Mouse (Mus musculus): ENCODE measurements around the gene Npy4r. TPM values are rescaled to one million over a fixed set of nuclear protein-coding genes. Genes with fewer than 3 reads are reported as not detected.

The Npy4r gene
- polyA plus RNA-seq, 1 experiment = 0.11 TPM

DNA sequence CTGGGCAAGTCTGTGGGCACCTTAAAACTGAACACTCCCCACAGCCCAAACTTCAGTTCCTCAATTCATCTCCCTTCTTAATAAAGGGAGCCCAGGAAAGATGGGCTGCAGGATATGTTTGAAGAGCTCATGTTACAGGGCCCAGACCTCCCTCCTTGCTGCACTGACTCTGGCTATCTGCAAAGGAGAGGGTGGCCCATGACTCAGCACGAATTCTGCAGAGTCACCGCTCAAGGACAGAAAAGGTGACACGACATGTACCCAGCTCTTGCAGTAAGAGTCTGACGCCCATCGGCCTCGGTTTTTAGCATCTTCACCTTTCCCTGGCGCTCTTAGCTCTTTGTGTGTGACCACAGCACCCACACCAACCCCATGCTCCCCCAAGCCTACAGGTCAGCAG, 38.1 kb upstream of the Npy4r start:
- DNase-seq = no peak
- H3K27me3 ChIP-seq (ENCODE audit: control insufficient read depth, insufficient read depth, low read length) = no peaks in the 10 kb centered on the region
- H3K4me3 ChIP-seq (ENCODE audit: control insufficient read depth, insufficient read depth, low read length) = no peak overlapping the region
- no peak for TF ChIP-seq POLR2A (IDR thresholded peaks at IDR 0.05; ENCODE audit: control insufficient read depth, extremely low read depth, insufficient read depth, low read length, poor library complexity)
- no peak for TF ChIP-seq CTCF (IDR thresholded peaks at IDR 0.05; ENCODE audit: borderline replicate concordance, control insufficient read depth, extremely low read depth, insufficient read depth, low read length, poor library complexity)
- no peak overlapping the region for H3K27ac ChIP-seq (ENCODE audit: control insufficient read depth, insufficient read depth, low read length)
- no peaks in the 10 kb centered on the region for H3K4me1 ChIP-seq (replicated peaks; ENCODE audit: control insufficient read depth, insufficient read depth, low read length)
- WGBS = 65% methylated on average over 7 of the region's 7 CpGs
- no peaks in the 10 kb centered on the region for H3K36me3 ChIP-seq (ENCODE audit: control insufficient read depth, insufficient read depth, low read length)

GRCm38 (mm10) chr14:34188629-34189028, 36.3 kb upstream of the Npy4r start:
- WGBS = 73% methylated on average over 5 of the region's 5 CpGs
- Histone ChIP-seq H3K4me1 (replicated peaks; ENCODE audit: control insufficient read depth, insufficient read depth, low read length) (no peaks in the 10 kb centered on the region), H3K27me3 (ENCODE audit: control insufficient read depth, insufficient read depth, low read length) (no peaks in the 10 kb centered on the region), H3K4me3 (ENCODE audit: control insufficient read depth, insufficient read depth, low read length) (no peak overlapping the region), H3K36me3 (ENCODE audit: control insufficient read depth, insufficient read depth, low read length) (no peaks in the 10 kb centered on the region), H3K27ac (ENCODE audit: control insufficient read depth, insufficient read depth, low read length) (no peak overlapping the region)
- DNase-seq = peak; percentile 35
- TF ChIP-seq CTCF (IDR thresholded peaks at IDR 0.05; ENCODE audit: borderline replicate concordance, control insufficient read depth, extremely low read depth, insufficient read depth, low read length, poor library complexity) = no peak
- no peak for TF ChIP-seq POLR2A (IDR thresholded peaks at IDR 0.05; ENCODE audit: control insufficient read depth, extremely low read depth, insufficient read depth, low read length, poor library complexity)

- H3K27ac ChIP-seq (ENCODE audit: control insufficient read depth, insufficient read depth, low read length) = no peak overlapping the region
- no peak for DNase-seq
- no peaks in the 10 kb centered on the region for H3K27me3 ChIP-seq (ENCODE audit: control insufficient read depth, insufficient read depth, low read length)
- 84% methylated on average over 1 of the region's 1 CpGs for WGBS
- H3K4me1 ChIP-seq (replicated peaks; ENCODE audit: control insufficient read depth, insufficient read depth, low read length) = no peaks in the 10 kb centered on the region
- H3K36me3 ChIP-seq (ENCODE audit: control insufficient read depth, insufficient read depth, low read length) = no peaks in the 10 kb centered on the region
- no peak overlapping the region for H3K4me3 ChIP-seq (ENCODE audit: control insufficient read depth, insufficient read depth, low read length)
- TF ChIP-seq CTCF (IDR thresholded peaks at IDR 0.05; ENCODE audit: borderline replicate concordance, control insufficient read depth, extremely low read depth, insufficient read depth, low read length, poor library complexity) (no peak), POLR2A (IDR thresholded peaks at IDR 0.05; ENCODE audit: control insufficient read depth, extremely low read depth, insufficient read depth, low read length, poor library complexity) (no peak)
Measured at GRCm38 (mm10) chr14:34183101-34183500, 30.8 kb upstream of the Npy4r start.

DNA sequence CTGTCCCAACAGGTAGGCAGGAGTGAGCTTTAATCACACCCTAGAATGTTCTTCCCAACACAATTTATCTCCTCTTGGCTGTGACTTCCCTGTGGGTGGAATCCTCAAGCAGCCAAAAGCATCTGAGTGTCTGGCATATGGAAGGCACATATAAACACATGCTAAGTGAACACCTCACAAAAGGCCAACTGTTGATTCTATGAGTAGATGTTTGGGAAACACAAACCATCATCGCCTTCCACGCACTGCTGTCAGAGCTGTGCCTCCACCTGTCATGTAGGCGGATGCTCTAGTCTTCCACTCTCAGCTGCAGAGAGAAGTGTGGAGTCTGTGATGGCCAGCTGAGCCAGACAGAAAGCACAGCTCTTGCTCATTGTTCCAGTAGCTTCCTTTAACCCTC, 27.1 kb upstream of the Npy4r start:
- DNase-seq = no peak
- TF ChIP-seq CTCF (IDR thresholded peaks at IDR 0.05; ENCODE audit: borderline replicate concordance, control insufficient read depth, extremely low read depth, insufficient read depth, low read length, poor library complexity) (no peak), POLR2A (IDR thresholded peaks at IDR 0.05; ENCODE audit: control insufficient read depth, extremely low read depth, insufficient read depth, low read length, poor library complexity) (no peak)
- no peaks in the 10 kb centered on the region for H3K36me3 ChIP-seq (ENCODE audit: control insufficient read depth, insufficient read depth, low read length)
- H3K27me3 ChIP-seq (ENCODE audit: control insufficient read depth, insufficient read depth, low read length) = no peaks in the 10 kb centered on the region
- no peaks in the 10 kb centered on the region for H3K4me1 ChIP-seq (replicated peaks; ENCODE audit: control insufficient read depth, insufficient read depth, low read length)
- H3K4me3 ChIP-seq (ENCODE audit: control insufficient read depth, insufficient read depth, low read length) = no peak overlapping the region
- 97% methylated on average over 3 of the region's 3 CpGs for WGBS
- H3K27ac ChIP-seq (ENCODE audit: control insufficient read depth, insufficient read depth, low read length) = no peak overlapping the region

- no peaks in the 10 kb centered on the region for H3K36me3 ChIP-seq (ENCODE audit: control insufficient read depth, insufficient read depth, low read length)
- H3K4me3 ChIP-seq (ENCODE audit: control insufficient read depth, insufficient read depth, low read length) = no peak overlapping the region
- no peak overlapping the region for H3K27ac ChIP-seq (ENCODE audit: control insufficient read depth, insufficient read depth, low read length)
- H3K4me1 ChIP-seq (replicated peaks; ENCODE audit: control insufficient read depth, insufficient read depth, low read length) = no peaks in the 10 kb centered on the region
- no peak for DNase-seq
- TF ChIP-seq CTCF (IDR thresholded peaks at IDR 0.05; ENCODE audit: borderline replicate concordance, control insufficient read depth, extremely low read depth, insufficient read depth, low read length, poor library complexity) (no peak), POLR2A (IDR thresholded peaks at IDR 0.05; ENCODE audit: control insufficient read depth, extremely low read depth, insufficient read depth, low read length, poor library complexity) (no peak)
- WGBS = 95% methylated on average over 3 of the region's 3 CpGs
- no peaks in the 10 kb centered on the region for H3K27me3 ChIP-seq (ENCODE audit: control insufficient read depth, insufficient read depth, low read length)
Measured at GRCm38 (mm10) chr14:34171107-34171506, 18.8 kb upstream of the Npy4r start.

- Histone ChIP-seq H3K27me3 (ENCODE audit: control insufficient read depth, insufficient read depth, low read length) (no peaks in the 10 kb centered on the region; the same call in 1 of the 2 replicates), H3K4me1 (replicated peaks; ENCODE audit: control insufficient read depth, insufficient read depth, low read length) (no peaks in the 10 kb centered on the region), H3K27ac (ENCODE audit: control insufficient read depth, insufficient read depth, low read length) (no peak overlapping the region), H3K4me3 (ENCODE audit: control insufficient read depth, insufficient read depth, low read length) (no peak overlapping the region), H3K36me3 (ENCODE audit: control insufficient read depth, insufficient read depth, low read length) (no peaks in the 10 kb centered on the region)
- WGBS = 86% methylated on average over 12 of the region's 12 CpGs
- TF ChIP-seq CTCF (IDR thresholded peaks at IDR 0.05; ENCODE audit: borderline replicate concordance, control insufficient read depth, extremely low read depth, insufficient read depth, low read length, poor library complexity) (no peak), POLR2A (IDR thresholded peaks at IDR 0.05; ENCODE audit: control insufficient read depth, extremely low read depth, insufficient read depth, low read length, poor library complexity) (no peak)
- DNase-seq = no peak
Measured at GRCm38 (mm10) chr14:34155752-34156151, 3.5 kb upstream of the Npy4r start.

Data from thymus, adult 2 months (tissue).